Mouse (Mus musculus): ENCODE measurements around the gene Gm28845.

DNA sequence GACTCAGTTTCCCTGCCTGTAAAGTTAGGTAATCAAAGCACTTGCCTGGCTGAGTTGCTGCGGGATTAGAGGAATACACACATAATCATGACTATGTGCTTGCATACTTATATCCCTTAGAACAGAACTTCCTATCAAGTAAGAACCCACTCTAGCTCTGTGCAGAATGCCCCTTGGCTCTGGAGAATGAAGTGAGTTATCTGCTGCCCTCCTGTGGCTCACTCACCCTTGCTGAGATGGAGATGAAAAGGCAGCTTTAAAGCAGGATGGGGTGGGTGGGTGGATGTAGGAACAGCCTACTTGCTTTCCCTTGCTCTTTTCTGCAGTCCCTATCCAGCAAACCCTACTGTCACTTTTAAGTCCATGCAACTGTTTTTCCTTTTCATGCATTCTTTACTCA lies 42.9 kb upstream of the Gm28845 start:
- TF ChIP-seq GATA2 (IDR thresholded peaks at IDR 0.05; ENCODE audit: borderline replicate concordance, low read depth, low read length) = no peak
- TF ChIP-seq CTCF (IDR thresholded peaks at IDR 0.05; ENCODE audit: low read depth, low read length) = no peak
- TF ChIP-seq POLR2AphosphoS5 (IDR thresholded peaks at IDR 0.05; ENCODE audit: insufficient replicate concordance, low read depth, low read length) = no peak
- TF ChIP-seq GATA1 (IDR thresholded peaks at IDR 0.05; ENCODE audit: borderline replicate concordance, low read length) = no peak
- no peak for TF ChIP-seq TAL1 (conservative IDR thresholded peaks at IDR 0.05; ENCODE audit: low read depth, low read length)

Measured in G1E (cell line).